ENCODE assay signal across 12 mouse cellular contexts in the genomic region with DNA sequence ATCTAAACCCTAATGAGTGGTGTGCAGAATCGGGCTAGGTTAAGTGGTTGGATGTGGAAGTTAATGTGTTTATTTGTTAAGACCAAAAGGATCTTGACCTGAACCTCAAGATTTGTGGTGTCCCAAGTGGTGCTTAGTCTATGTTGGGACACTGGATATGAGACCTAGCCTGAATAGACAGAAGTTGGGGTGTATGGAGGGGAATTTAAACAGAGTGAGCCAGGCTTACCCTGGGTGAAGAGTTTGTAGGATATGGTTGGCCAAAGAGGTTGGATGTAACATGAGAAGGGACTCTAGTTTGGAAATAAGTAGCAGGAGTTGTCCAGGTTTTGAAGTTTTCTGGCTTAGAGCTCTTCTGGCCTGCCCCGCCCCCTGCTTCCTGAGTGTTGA.
"Had no signal": no experiment of that assay in that cellular context is flagged by ENCODE, and none has a peak within 500 bp of the region (broad histone marks: within the 10 kb centered on the region; RNA-seq: fewer than 3 reads in every experiment).

No protein-coding gene starts in this region.

- H3K4me3 ChIP-seq: left cerebral cortex, adult 2 months; limb, embryonic 10.5 days; liver, embryonic 15.5 days had no signal

- H3K4me2 ChIP-seq: liver, embryonic 11.5 days; liver, embryonic 15.5 days had no signal

- H3K27ac ChIP-seq: left cerebral cortex, adult 2 months; limb, embryonic 10.5 days; liver, embryonic 15.5 days had no signal

- H3K9ac ChIP-seq: liver, embryonic 15.5 days had no signal

- DNase-seq: kidney, adult 8-10 months; kidney, postnatal 25 days; lung, adult 2 months; lung, postnatal 36 days; right cerebral cortex, adult 18-20 months; right cerebral cortex, postnatal 25 days; thymus, postnatal 36 days had no signal

- H3K27me3 ChIP-seq: liver, embryonic 15.5 days had no signal

- H3K4me1 ChIP-seq: limb, embryonic 10.5 days; liver, embryonic 15.5 days had no signal

- ATAC-seq: lung, postnatal 0 days had no signal
